ENCODE assay signal across 20 mouse cellular contexts in genomic region chr3:144257196-144257595, GRCm38 (mm10). TPM values are rescaled to one million over a fixed set of nuclear protein-coding genes. Genes with fewer than 3 reads are reported as not detected.
A peak's percentile ranks its signal among the peaks of the same experiment; 100 is the strongest.
DNase-seq lines count a peak whose midpoint lies in the region; ATAC-seq and TF ChIP-seq lines count a peak whose summit lies in the region.
"Had no signal": no experiment of that assay in that cellular context is flagged by ENCODE, and none has a peak within 500 bp of the region (broad histone marks: within the 10 kb centered on the region; RNA-seq: fewer than 3 reads in every experiment).

No protein-coding gene starts in this region.

- ATAC-seq in forebrain, embryonic 12.5 days (ENCODE audit: low FRiP score): peak; percentile 53; the same call in 1 of the 2 replicates
- no peak for ATAC-seq in forebrain, embryonic 11.5 days (replicated peaks; ENCODE audit: low FRiP score)
- ATAC-seq in neural tube, embryonic 15.5 days (ENCODE audit: low FRiP score): 0 out of 2 replicates have a peak, but pooled peaks have one; percentile 38
- ATAC-seq in forebrain, postnatal 0 days: peak; percentile 66
- ATAC-seq in frontal cortex, adult (ENCODE audit: low TSS enrichment): no peak
- ATAC-seq: CD4-positive, CD25-positive, alpha-beta regulatory T cell, adult 4 months; intestine, embryonic 16.5 days had no signal

- peaks cover 3% of the 10 kb centered on the region; the same call in 1 of the 2 replicates for H3K27me3 ChIP-seq in forebrain, embryonic 12.5 days
- H3K27me3 ChIP-seq in forebrain, embryonic 11.5 days (ENCODE audit: control insufficient read depth, insufficient read depth, low read length): no peaks in the 10 kb centered on the region
- no peaks in the 10 kb centered on the region for H3K27me3 ChIP-seq in neural tube, embryonic 15.5 days (replicated peaks)
- H3K27me3 ChIP-seq in forebrain, postnatal 0 days (ENCODE audit: insufficient read depth, low read length): no peaks in the 10 kb centered on the region
- H3K27me3 ChIP-seq: hindbrain, embryonic 13.5 days had no signal

- no peak overlapping the region for H3K9ac ChIP-seq in forebrain, embryonic 12.5 days
- H3K9ac ChIP-seq in forebrain, embryonic 11.5 days (ENCODE audit: low read length): no peak overlapping the region
- no peak overlapping the region for H3K9ac ChIP-seq in neural tube, embryonic 15.5 days (replicated peaks)
- no peak overlapping the region for H3K9ac ChIP-seq in forebrain, postnatal 0 days
- H3K9ac ChIP-seq: hindbrain, embryonic 13.5 days had no signal

- no peaks in the 10 kb centered on the region for H3K36me3 ChIP-seq in forebrain, embryonic 12.5 days (replicated peaks)
- H3K36me3 ChIP-seq in forebrain, embryonic 11.5 days (ENCODE audit: control insufficient read depth, insufficient read depth, low read length): no peaks in the 10 kb centered on the region
- H3K36me3 ChIP-seq in neural tube, embryonic 15.5 days: no peaks in the 10 kb centered on the region
- H3K36me3 ChIP-seq in forebrain, postnatal 0 days (ENCODE audit: insufficient read depth): no peaks in the 10 kb centered on the region
- H3K36me3 ChIP-seq: embryonic facial prominence, embryonic 10.5 days; G1E; hindbrain, embryonic 13.5 days had no signal

- 0 out of 2 replicates have a peak overlapping the region, but pooled peaks have one; percentile 13 for H3K27ac ChIP-seq in forebrain, embryonic 12.5 days
- H3K27ac ChIP-seq in forebrain, embryonic 11.5 days (ENCODE audit: low read depth, low read length): no peak overlapping the region
- H3K27ac ChIP-seq in neural tube, embryonic 15.5 days (replicated peaks): no peak overlapping the region
- H3K27ac ChIP-seq in forebrain, postnatal 0 days (ENCODE audit: low read depth, low read length): peak overlapping the region; percentile 54; the same call in 1 of the 2 replicates
- H3K27ac ChIP-seq: hindbrain, embryonic 13.5 days had no signal

- no peak for DNase-seq in forebrain, embryonic 11.5 days (ENCODE audit: low spot score)
- no peak for DNase-seq in neural tube, embryonic 10.5 days (ENCODE audit: extremely low spot score, low spot score)
- DNase-seq in forebrain, postnatal 0 days: peak; percentile 39
- no peak for DNase-seq in gastrocnemius, postnatal 10 days
- DNase-seq: adrenal gland, postnatal 14 days; B cell, adult 2 months; cerebellum, adult 18-20 months; cerebellum, adult 9-11 months; cerebellum, postnatal 36 days; gastrocnemius, postnatal 14 days; heart, postnatal 14 days; kidney, adult 2 months had no signal

- H3K9me3 ChIP-seq in forebrain, embryonic 12.5 days: no peaks in the 10 kb centered on the region
- H3K9me3 ChIP-seq in forebrain, embryonic 11.5 days (ENCODE audit: control insufficient read depth, low read length): no peaks in the 10 kb centered on the region
- no peaks in the 10 kb centered on the region for H3K9me3 ChIP-seq in neural tube, embryonic 15.5 days (replicated peaks)
- H3K9me3 ChIP-seq in forebrain, postnatal 0 days (ENCODE audit: low read length): no peaks in the 10 kb centered on the region
- H3K9me3 ChIP-seq: embryonic facial prominence, embryonic 10.5 days; G1E; hindbrain, embryonic 13.5 days had no signal

- H3K4me3 ChIP-seq in forebrain, embryonic 12.5 days (replicated peaks): no peak overlapping the region
- H3K4me3 ChIP-seq in forebrain, embryonic 11.5 days (ENCODE audit: low read depth, low read length): no peak overlapping the region
- no peak overlapping the region for H3K4me3 ChIP-seq in neural tube, embryonic 15.5 days (replicated peaks)
- no peak overlapping the region for H3K4me3 ChIP-seq in forebrain, postnatal 0 days (ENCODE audit: low read depth, low read length)
- H3K4me3 ChIP-seq: embryonic facial prominence, embryonic 10.5 days; hindbrain, embryonic 13.5 days had no signal

- WGBS in forebrain, embryonic 12.5 days: 76% methylated on average over 9 of the region's 9 CpGs
- WGBS in forebrain, embryonic 11.5 days: 84% methylated on average over 9 of the region's 9 CpGs
- 70% methylated on average over 9 of the region's 9 CpGs for whole genome bisulfite sequencing in neural tube, embryonic 15.5 days
- WGBS in forebrain, postnatal 0 days: 56% methylated on average over 9 of the region's 9 CpGs

- no peak overlapping the region for H3K4me2 ChIP-seq in forebrain, embryonic 12.5 days
- H3K4me2 ChIP-seq in forebrain, embryonic 11.5 days (ENCODE audit: low read depth, low read length, severe bottlenecking): no peak overlapping the region
- no peak overlapping the region for H3K4me2 ChIP-seq in neural tube, embryonic 15.5 days
- H3K4me2 ChIP-seq in forebrain, postnatal 0 days (ENCODE audit: low read depth): no peak overlapping the region
- H3K4me2 ChIP-seq: hindbrain, embryonic 13.5 days had no signal

- TF ChIP-seq CTCF in forebrain, postnatal 0 days (IDR thresholded peaks at IDR 0.05; ENCODE audit: low read depth): no peak

- H3K4me1 ChIP-seq in forebrain, embryonic 12.5 days: peaks cover 15% of the 10 kb centered on the region
- no peaks in the 10 kb centered on the region for H3K4me1 ChIP-seq in forebrain, embryonic 11.5 days (replicated peaks; ENCODE audit: control insufficient read depth, insufficient read depth, low read length)
- H3K4me1 ChIP-seq in neural tube, embryonic 15.5 days: 0 out of 2 replicates have a peak, but pooled peaks cover 8% of the 10 kb centered on the region
- H3K4me1 ChIP-seq in forebrain, postnatal 0 days (ENCODE audit: insufficient read depth): 0 out of 2 replicates have a peak, but pooled peaks cover 3% of the 10 kb centered on the region

RNA-seq across cellular contexts. Expression of gene Lmo4, which starts 52.2 kb away (rescaled TPM):
- polyA plus RNA-seq in forebrain, embryonic 12.5 days (2016; fragmentation: Nextera tagmentation; extraction: Ambion mirVana): 50.7 and 55.2 TPM in 2 replicates
- 50.4 and 52.8 TPM in 2 replicates for polyA plus RNA-seq in forebrain, embryonic 11.5 days (2014; fragmentation: Nextera tagmentation; extraction: Ambion mirVana)
- polyA plus RNA-seq in neural tube, embryonic 15.5 days (2015; fragmentation: Nextera tagmentation; extraction: Ambion mirVana): 82.3 and 96.5 TPM in 2 replicates
- total RNA-seq in forebrain, postnatal 0 days (2014; rRNA removed): 256 and 302 TPM in 2 replicates
- 234 and 258 TPM in 2 replicates for polyA plus RNA-seq in forebrain, postnatal 0 days (2015; fragmentation: Nextera tagmentation; extraction: Ambion mirVana)
- 10 to 100 TPM; 22.7 to 25.3 TPM for total RNA-seq in gastrocnemius, postnatal 10 days (2021)

Comparison
In these comparisons a context has a peak if more than half of its experiments do, and no peak if none do; other contexts are left out.
1. ATAC-seq: peak in forebrain, embryonic 12.5 days (single experiment), neural tube, embryonic 15.5 days (single experiment) and forebrain, postnatal 0 days (single experiment); none in forebrain, embryonic 11.5 days (single experiment) and frontal cortex, adult (single experiment).
2. H3K27ac ChIP-seq: peak in forebrain, embryonic 12.5 days (single experiment) and forebrain, postnatal 0 days (single experiment); none in forebrain, embryonic 11.5 days (single experiment) and neural tube, embryonic 15.5 days (single experiment).